Mouse (Mus musculus): ENCODE results near the gene Ces1h.

GRCm38 (mm10) chr8:93337207-93337606, 42.3 kb downstream of the Ces1h start, which contains the start of gene Ces1g:
- TF ChIP-seq POLR2A (IDR thresholded peaks at IDR 0.05; ENCODE audit: insufficient read depth, low read length): no peak
- TF ChIP-seq CTCF (IDR thresholded peaks at IDR 0.05; ENCODE audit: low read depth, low read length): no peak
